Mouse (Mus musculus) ovary, adult 18-20 months (tissue): ENCODE measurements at regions not wholly inside any gene's neighbourhood (a gene's known extent, or its start where the extent isn't known, plus 50 kb on each side); places are given as distances from the start of the nearest gene placed in this dataset.
"Not testable (repeated sequence)": the region's sequence is repeated elsewhere in the genome, so short reads cannot be mapped to it uniquely, and the experiment has no call there.

ENCODE experiments used
- DNase-seq: peaks from one replicate; pipeline ENCODE4 v3.0.0; 2022; ENCODE audit warnings: low spot score, mixed read lengths

- peak; percentile 67 for DNase-seq
Measured at GRCm38 (mm10) chr16:50009542-50009941, 209.2 kb downstream of the Cd47 start.

- no peak for DNase-seq
Measured at GRCm38 (mm10) chr16:50010074-50010473, 209.7 kb downstream of the Cd47 start.

GRCm38 (mm10) chr16:50010532-50010971, 210.2 kb downstream of the Cd47 start:
- peak; percentile 69 for DNase-seq

GRCm38 (mm10) chr16:50023885-50024284, 223.6 kb downstream of the Cd47 start:
- DNase-seq = no peak

GRCm38 (mm10) chr16:50026100-50026884, 226.0 kb downstream of the Cd47 start:
- no peak for DNase-seq

- DNase-seq = no peak
Measured at GRCm38 (mm10) chr16:50027189-50027588, 226.9 kb downstream of the Cd47 start.

- DNase-seq = no peak
Measured at GRCm38 (mm10) chr16:50029711-50030110, 229.4 kb downstream of the Cd47 start.

GRCm38 (mm10) chr16:50030355-50030754, 230.0 kb downstream of the Cd47 start:
- not testable (repeated sequence) for DNase-seq

GRCm38 (mm10) chr16:50030905-50031369, 230.6 kb downstream of the Cd47 start:
- DNase-seq = no peak

GRCm38 (mm10) chr16:50032798-50033197, 232.5 kb downstream of the Cd47 start:
- no peak for DNase-seq

GRCm38 (mm10) chr16:50036296-50036734, 236.0 kb downstream of the Cd47 start:
- no peak for DNase-seq

- DNase-seq = no peak
Measured at GRCm38 (mm10) chr16:50044103-50044502, 243.8 kb downstream of the Cd47 start.

GRCm38 (mm10) chr16:50045552-50046547, 245.5 kb downstream of the Cd47 start:
- DNase-seq = peak; percentile 62

GRCm38 (mm10) chr16:50063540-50063939, 263.2 kb downstream of the Cd47 start:
- no peak for DNase-seq

- no peak for DNase-seq
Measured at GRCm38 (mm10) chr16:50065336-50066082, 265.2 kb downstream of the Cd47 start.

GRCm38 (mm10) chr16:50069033-50069432, 268.7 kb downstream of the Cd47 start:
- no peak for DNase-seq

GRCm38 (mm10) chr16:50070728-50071127, 270.4 kb downstream of the Cd47 start:
- no peak for DNase-seq

GRCm38 (mm10) chr16:50072853-50073360, 272.6 kb downstream of the Cd47 start:
- DNase-seq = no peak

GRCm38 (mm10) chr16:50073979-50074378, 273.6 kb downstream of the Cd47 start:
- DNase-seq = no peak

- no peak for DNase-seq
Measured at GRCm38 (mm10) chr16:50075641-50076040, 275.3 kb downstream of the Cd47 start.

GRCm38 (mm10) chr16:50081511-50081910, 281.2 kb downstream of the Cd47 start:
- DNase-seq = no peak

- no peak for DNase-seq
Measured at GRCm38 (mm10) chr16:50092318-50092717, 292.0 kb downstream of the Cd47 start.
